Mouse (Mus musculus) neural tube, embryonic 13.5 days (tissue): ENCODE measurements around the gene Nog. TPM values are rescaled to one million over a fixed set of nuclear protein-coding genes. Genes with fewer than 3 reads are reported as not detected.

ENCODE experiments used
- ATAC-seq: fragments of 200-750 bp; cut with Nextera tagmentation; 2 replicates; pipeline ENCODE4 v1.8.0; 2017; ENCODE audit warnings: low read depth, mild to moderate bottlenecking, moderate TSS enrichment, moderate library complexity
- H3K27ac ChIP-seq: fragments of 300-500 bp; sonication (generic); replicated peaks from 2 replicates; pipeline ENCODE4 v1.5.1; 2015; ENCODE audit warnings: moderate library complexity, mild to moderate bottlenecking, inconsistent platforms
- H3K27me3 ChIP-seq: fragments of 300-500 bp; sonication (generic); 2 replicates; pipeline ENCODE4 v1.6.1; 2015; ENCODE audit warnings: mild to moderate bottlenecking, inconsistent platforms
- H3K36me3 ChIP-seq: fragments of 300-500 bp; sonication (generic); 2 replicates; pipeline ENCODE4 v1.6.1; 2015; ENCODE audit warnings: mild to moderate bottlenecking, inconsistent platforms
- H3K4me1 ChIP-seq: fragments of 300-500 bp; sonication (generic); replicated peaks from 2 replicates; pipeline ENCODE4 v1.6.1; 2015; ENCODE audit warnings: inconsistent platforms
- H3K4me2 ChIP-seq: fragments of 300-500 bp; sonication (generic); 2 replicates; pipeline ENCODE4 v1.6.1; 2015; ENCODE audit warnings: inconsistent platforms, mild to moderate bottlenecking, moderate library complexity
- H3K4me3 ChIP-seq: fragments of 300-500 bp; sonication (generic); 2 replicates; pipeline ENCODE4 v1.5.1; 2015; ENCODE audit warnings: mild to moderate bottlenecking, inconsistent platforms
- H3K9ac ChIP-seq: fragments of 300-500 bp; sonication (generic); 2 replicates; pipeline ENCODE4 v1.6.1; 2015; ENCODE audit warnings: moderate library complexity, mild to moderate bottlenecking, inconsistent platforms
- H3K9me3 ChIP-seq: fragments of 300-500 bp; sonication (generic); 2 replicates; pipeline ENCODE4 v1.6.1; 2016; ENCODE audit warnings: inconsistent platforms
- WGBS: fragments of 180-500 bp; shearing (Covaris S2); methylation state at CpG from one replicate; pipeline ENCODE4 v1.1.7; 2015; 5-methylcytosine and 5-hydroxymethylcytosine counted together
- polyA plus RNA-seq: library from polyadenylated mRNA; unstranded; fragments of >200 nt; fragmentation: Nextera tagmentation; extraction: Ambion mirVana; gene quantifications from 2 replicates; pipeline ENCODE4 v1.2.1, GENCODE M21; 2015

The Nog gene
- polyA plus RNA-seq, 1 experiment from 2014 or later: 2.6 TPM

- Histone ChIP-seq H3K9me3 (no peaks in the 10 kb centered on the region), H3K36me3 (no peaks in the 10 kb centered on the region), H3K27ac (no peak overlapping the region), H3K4me1 (peaks cover 16% of the 10 kb centered on the region), H3K9ac (no peak overlapping the region), H3K4me3 (no peak overlapping the region), H3K4me2 (no peak overlapping the region), H3K27me3 (no peaks in the 10 kb centered on the region)
- ATAC-seq: no peak
- 40% methylated on average over 7 of the region's 7 CpGs for WGBS
Observed at GRCm38 (mm10) chr11:89259338-89259915, 42.7 kb downstream of the Nog start.

- H3K4me3 ChIP-seq: no peak overlapping the region
- H3K36me3 ChIP-seq: no peaks in the 10 kb centered on the region
- ATAC-seq: no peak
- no peak overlapping the region for H3K4me2 ChIP-seq
- H3K27me3 ChIP-seq: no peaks in the 10 kb centered on the region
- no peaks in the 10 kb centered on the region for H3K9me3 ChIP-seq
- 65% methylated on average over 2 of the region's 2 CpGs for WGBS
- H3K9ac ChIP-seq: no peak overlapping the region
- peaks cover 6% of the 10 kb centered on the region; the same call in 1 of the 2 replicates for H3K4me1 ChIP-seq
- H3K27ac ChIP-seq: no peak overlapping the region
Observed at GRCm38 (mm10) chr11:89257893-89258292, 44.2 kb downstream of the Nog start.

- ATAC-seq: no peak
- 88% methylated on average over 13 of the region's 13 CpGs for WGBS
- Histone ChIP-seq H3K36me3 (no peaks in the 10 kb centered on the region), H3K9me3 (no peaks in the 10 kb centered on the region), H3K4me2 (no peak overlapping the region), H3K27me3 (no peaks in the 10 kb centered on the region), H3K4me1 (no peaks in the 10 kb centered on the region), H3K27ac (no peak overlapping the region), H3K4me3 (no peak overlapping the region), H3K9ac (no peak overlapping the region)
Observed at GRCm38 (mm10) chr11:89253973-89254372, 48.2 kb downstream of the Nog start.

Other genes starting within 250 kb of the Nog start
- gene Dgke, start 235.5 kb downstream of the Nog start, polyA plus RNA-seq: 13.5 and 15.6 TPM in 2 replicates
- not detected in 2 replicates for gene Gm525, start 228.5 kb downstream of the Nog start, polyA plus RNA-seq